Mouse (Mus musculus): ENCODE measurements around the gene Prdm9. TPM values are rescaled to one million over a fixed set of nuclear protein-coding genes. Genes with fewer than 3 reads are reported as not detected.

The Prdm9 gene
- 1.9 and 2.7 TPM in 2 replicates for polyA plus RNA-seq (2015; fragmentation: Nextera tagmentation; extraction: Ambion mirVana)

DNA sequence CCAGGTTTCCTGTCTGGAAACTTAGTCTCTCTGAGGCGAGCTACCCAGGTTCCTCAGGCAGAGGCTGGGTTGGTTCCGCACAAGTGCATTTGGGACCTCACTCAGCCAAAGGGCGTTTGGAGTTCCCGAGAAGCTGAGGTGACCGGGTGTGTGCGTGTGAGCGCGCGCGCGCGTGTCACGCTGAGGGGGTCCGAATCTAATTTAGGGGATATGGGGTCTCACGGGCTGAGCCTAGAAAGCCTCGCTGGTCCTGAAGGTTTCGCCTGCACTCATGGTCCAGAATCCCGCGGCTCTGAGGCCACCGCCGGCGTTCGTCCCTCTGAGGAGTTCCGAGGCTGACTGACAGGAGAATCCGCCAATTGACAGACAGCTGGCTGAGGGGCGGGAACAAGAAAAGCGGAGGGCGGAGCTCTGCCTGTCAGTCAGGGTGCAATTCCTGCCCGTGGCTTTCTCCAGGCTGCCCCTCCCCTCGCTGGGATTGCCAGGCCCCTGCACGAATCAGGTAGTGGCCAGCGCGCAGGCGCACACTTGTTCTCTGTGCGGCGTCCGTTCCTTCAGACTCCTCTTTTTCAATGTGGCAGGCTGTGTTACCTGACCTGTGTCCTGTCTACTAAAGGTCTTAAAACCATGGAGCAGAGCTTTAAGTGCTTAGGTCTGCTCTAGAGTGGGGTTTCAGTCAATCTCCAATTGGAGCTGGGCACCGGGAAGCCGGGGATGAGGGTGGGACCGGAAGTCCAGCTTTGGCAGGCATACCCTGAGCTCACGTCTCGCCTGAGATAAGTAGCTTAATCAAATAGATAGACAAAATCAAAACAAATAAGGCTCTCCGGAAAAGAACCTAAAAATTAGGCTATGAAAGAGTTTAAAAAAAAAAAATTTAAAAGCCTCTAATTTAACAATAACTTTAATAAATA is at the start of gene Prdm9:
Prdm9 (minus strand) TSS at position 341 of the 914 bp plus-strand sequence.
- under 1% methylated on average over 43 of the region's 43 CpGs for WGBS
- peak within 1 kb of the TSS; percentile 86 for H3K4me2 ChIP-seq
- no peaks in the 10 kb centered on the region for H3K27me3 ChIP-seq (replicated peaks)
- ATAC-seq (replicated peaks): peak; percentile 100
- H3K4me3 ChIP-seq: peak within 1 kb of the TSS; percentile 71
- peak within 1 kb of the TSS; percentile 98 for H3K27ac ChIP-seq
- no peaks in the 10 kb centered on the region for H3K36me3 ChIP-seq (replicated peaks)
- peak within 1 kb of the TSS; percentile 74 for H3K9ac ChIP-seq
- H3K9me3 ChIP-seq: no peaks in the 10 kb centered on the region
- H3K4me1 ChIP-seq: peaks cover 9% of the 10 kb centered on the region

DNA sequence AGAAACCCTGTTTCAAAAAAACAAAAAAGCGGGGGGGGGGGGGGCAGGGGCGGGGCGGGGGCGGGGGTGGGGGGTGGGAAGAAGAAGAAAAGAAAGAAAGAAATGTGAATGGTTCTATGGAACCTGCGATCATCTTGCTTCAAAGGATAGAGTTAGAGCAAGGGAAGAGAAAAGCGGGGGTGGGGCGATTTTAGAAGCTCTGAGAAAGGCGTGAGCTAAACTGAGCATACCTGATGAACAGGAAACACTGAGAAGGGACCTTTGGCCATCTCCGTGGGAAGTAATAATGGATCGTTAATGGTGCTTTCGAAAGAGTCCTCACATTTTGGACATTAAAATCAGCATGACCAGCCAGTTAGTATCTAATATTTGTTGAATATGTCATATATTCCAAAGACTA is 35.3 kb upstream of the Prdm9 start:
- no peak overlapping the region for H3K27ac ChIP-seq
- no peaks in the 10 kb centered on the region for H3K9me3 ChIP-seq
- no peak overlapping the region for H3K9ac ChIP-seq
- no peak for ATAC-seq (replicated peaks)
- H3K4me1 ChIP-seq: no peaks in the 10 kb centered on the region
- H3K4me3 ChIP-seq: no peak overlapping the region
- H3K4me2 ChIP-seq: no peak overlapping the region
- H3K27me3 ChIP-seq (replicated peaks): no peaks in the 10 kb centered on the region
- WGBS: 97% methylated on average over 7 of the region's 11 CpGs
- H3K36me3 ChIP-seq (replicated peaks): no peaks in the 10 kb centered on the region

DNA sequence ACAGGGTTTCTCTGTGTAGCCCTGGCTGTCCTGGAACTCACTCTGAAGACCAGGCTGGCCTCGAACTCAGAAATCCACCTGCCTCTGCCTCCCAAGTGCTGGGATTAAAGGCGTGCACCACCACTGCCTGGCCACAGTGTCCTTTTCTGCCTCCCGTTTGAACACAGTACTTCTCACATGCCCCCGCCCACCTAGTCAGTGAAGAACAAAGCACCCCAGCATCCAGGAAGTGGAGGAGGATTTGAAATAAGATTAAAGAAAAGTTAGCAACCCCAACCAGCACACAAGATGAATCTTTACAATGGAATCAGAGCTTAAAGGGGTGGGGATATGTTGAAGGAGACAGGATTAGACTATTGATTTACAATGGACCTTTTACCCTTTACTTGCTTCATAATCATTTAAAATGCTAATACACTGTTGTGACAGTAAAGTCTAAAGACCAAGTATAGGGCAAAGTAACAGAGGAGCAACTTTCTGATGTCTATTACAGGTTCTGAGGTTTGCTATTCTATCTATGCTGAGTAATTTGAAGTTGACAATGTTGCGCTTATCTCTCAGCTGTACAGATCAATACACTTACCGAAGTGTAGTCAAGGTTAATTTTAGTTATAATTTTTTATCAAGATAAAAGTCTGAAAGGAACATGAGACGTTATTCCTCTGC is 27.2 kb upstream of the Prdm9 start:
- no peak overlapping the region for H3K9ac ChIP-seq

DNA sequence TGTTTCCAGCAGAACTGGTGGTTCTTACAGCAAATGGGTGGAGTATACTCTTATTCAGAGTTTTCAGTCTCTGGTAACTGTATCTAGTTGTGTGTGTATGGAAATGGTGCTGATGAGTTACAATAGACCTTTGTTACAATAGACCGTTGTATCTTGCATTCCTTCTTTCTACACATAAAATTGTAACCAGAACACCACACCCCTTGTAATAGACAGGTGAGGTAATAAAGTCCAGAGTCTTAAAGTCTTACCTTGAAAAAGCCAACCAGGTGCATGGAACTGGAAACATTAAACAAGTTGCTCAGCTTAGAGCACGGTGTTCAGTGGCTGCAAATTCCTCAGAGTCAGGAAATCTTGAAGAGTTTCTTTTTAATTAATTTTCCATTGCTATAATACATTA is 24.0 kb upstream of the Prdm9 start:
- Histone ChIP-seq H3K4me2 (no peak overlapping the region), H3K27me3 (replicated peaks) (no peaks in the 10 kb centered on the region), H3K4me1 (no peaks in the 10 kb centered on the region), H3K9me3 (no peaks in the 10 kb centered on the region), H3K9ac (no peak overlapping the region), H3K36me3 (replicated peaks) (no peaks in the 10 kb centered on the region), H3K27ac (no peak overlapping the region), H3K4me3 (no peak overlapping the region)
- 81% methylated on average over 2 of the region's 2 CpGs for WGBS
- no peak for ATAC-seq (replicated peaks)

More for the DNA sequence above, 27.2 kb upstream of the Prdm9 start:
- Histone ChIP-seq H3K4me3 (no peak overlapping the region), H3K4me1 (no peaks in the 10 kb centered on the region), H3K9me3 (no peaks in the 10 kb centered on the region), H3K4me2 (no peak overlapping the region), H3K36me3 (replicated peaks) (no peaks in the 10 kb centered on the region), H3K27me3 (replicated peaks) (no peaks in the 10 kb centered on the region), H3K27ac (no peak overlapping the region)
- no peak for ATAC-seq (replicated peaks)
- 84% methylated on average over 7 of the region's 7 CpGs for WGBS

DNA sequence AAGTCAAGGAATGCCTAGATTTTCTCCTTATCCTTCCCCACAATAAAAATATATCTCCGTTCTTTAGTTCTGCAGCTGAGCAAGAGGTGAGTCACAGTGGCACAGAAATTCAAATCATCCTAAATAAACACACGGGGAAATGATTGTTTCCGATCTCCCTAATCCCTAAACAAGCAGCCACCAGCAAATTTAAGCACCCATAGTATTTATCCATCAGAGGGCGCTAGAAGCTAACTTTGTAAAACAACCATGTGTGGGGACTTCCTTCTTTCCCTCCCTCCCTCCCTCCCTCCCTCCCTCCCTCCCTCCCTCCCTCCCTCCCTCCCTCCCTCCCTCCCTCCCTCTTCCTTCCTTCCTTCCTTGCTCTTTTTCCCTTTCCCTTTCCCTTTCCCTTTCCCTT is 21.5 kb upstream of the Prdm9 start:
- H3K36me3 ChIP-seq (replicated peaks): no peaks in the 10 kb centered on the region
- H3K27ac ChIP-seq: no peak overlapping the region
- H3K4me3 ChIP-seq: no peak overlapping the region
- no peaks in the 10 kb centered on the region for H3K4me1 ChIP-seq
- no peak overlapping the region for H3K4me2 ChIP-seq
- ATAC-seq (replicated peaks): no peak
- no peaks in the 10 kb centered on the region for H3K27me3 ChIP-seq (replicated peaks)
- no peaks in the 10 kb centered on the region for H3K9me3 ChIP-seq
- no peak overlapping the region for H3K9ac ChIP-seq
- WGBS: 28% methylated on average over 4 of the region's 4 CpGs

DNA sequence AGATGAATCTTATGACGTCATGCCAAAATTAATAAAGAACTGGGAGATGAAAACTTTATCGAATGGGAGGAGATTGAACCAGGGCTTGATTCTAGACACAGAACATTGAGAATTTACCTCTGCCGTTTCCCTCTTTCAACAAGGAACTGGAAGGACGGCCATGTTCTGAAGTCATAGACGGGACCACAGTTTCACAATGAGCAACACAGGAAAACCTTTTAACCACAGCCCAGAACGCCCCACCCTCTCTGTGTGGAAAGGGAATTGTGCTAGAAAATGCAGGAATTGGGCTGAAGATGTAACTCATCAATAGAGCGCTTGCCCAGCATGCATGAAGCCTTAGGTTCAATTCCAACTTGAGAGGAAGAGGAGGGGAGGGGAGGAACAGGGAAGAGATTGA is 18.9 kb upstream of the Prdm9 start:
- no peak for ATAC-seq (replicated peaks)
- Histone ChIP-seq H3K9ac (no peak overlapping the region), H3K4me3 (no peak overlapping the region), H3K27me3 (replicated peaks) (peaks cover 2% of the 10 kb centered on the region; the same call in 1 of the 2 replicates), H3K4me1 (no peaks in the 10 kb centered on the region), H3K36me3 (replicated peaks) (no peaks in the 10 kb centered on the region), H3K27ac (no peak overlapping the region), H3K9me3 (no peaks in the 10 kb centered on the region), H3K4me2 (no peak overlapping the region)
- 86% methylated on average over 7 of the region's 7 CpGs for WGBS

DNA sequence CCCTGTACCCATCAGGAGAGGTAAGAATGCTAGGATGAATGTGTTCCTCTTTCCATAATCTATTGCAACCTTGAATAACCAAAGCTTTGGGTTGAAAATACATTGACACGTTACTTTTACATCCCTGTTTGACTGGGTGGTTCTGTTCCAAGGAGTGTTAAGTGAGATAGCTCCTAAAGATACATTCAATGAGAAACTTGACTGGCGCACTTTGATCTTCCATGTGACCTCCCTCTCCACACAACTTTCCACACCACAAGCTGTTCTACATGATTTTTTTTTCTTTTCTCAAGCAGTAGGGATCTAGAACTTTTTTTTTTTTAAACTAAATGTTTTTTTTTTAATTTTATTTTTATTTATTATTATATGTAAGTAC is 15.9 kb upstream of the Prdm9 start:
- Histone ChIP-seq H3K27me3 (replicated peaks) (peaks cover 6% of the 10 kb centered on the region; the same call in 1 of the 2 replicates), H3K4me2 (no peak overlapping the region), H3K4me3 (no peak overlapping the region), H3K4me1 (no peaks in the 10 kb centered on the region), H3K27ac (no peak overlapping the region), H3K9me3 (no peaks in the 10 kb centered on the region), H3K36me3 (replicated peaks) (no peaks in the 10 kb centered on the region), H3K9ac (no peak overlapping the region)
- ATAC-seq (replicated peaks): no peak
- 90% methylated on average over 2 of the region's 2 CpGs for WGBS

DNA sequence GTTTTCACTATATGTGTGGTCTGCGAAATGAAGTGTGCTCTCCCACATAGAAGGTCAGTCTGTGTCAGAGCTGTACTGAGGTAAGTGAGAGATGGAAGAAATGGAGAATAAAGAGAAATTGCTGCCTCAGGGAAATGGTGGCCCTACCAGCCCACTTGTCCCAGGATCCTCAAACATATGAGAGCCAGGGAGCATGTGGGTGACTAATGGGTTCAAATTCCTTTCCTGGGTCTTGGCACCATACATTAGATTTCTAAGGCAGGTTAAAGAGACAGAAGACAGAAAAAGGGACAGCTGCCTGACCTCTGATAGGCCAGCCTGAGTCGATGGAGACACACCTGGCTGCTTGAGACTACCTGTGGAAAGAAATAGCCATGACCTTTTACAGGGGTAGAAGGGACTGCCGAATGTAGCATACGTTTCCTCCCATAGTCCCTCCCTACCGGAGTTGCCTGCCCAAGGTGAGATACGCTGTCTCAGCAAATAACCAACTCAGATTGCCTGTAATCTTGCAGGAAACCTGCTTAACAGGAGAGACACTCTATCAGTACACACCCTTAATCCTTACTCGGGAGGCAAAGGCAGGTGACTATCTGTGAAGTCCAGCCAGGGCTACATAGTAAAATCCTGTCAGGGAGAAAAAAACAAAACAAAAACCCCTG is 15.4 kb upstream of the Prdm9 start:
- Histone ChIP-seq H3K27ac (no peak overlapping the region), H3K4me3 (no peak overlapping the region), H3K9me3 (no peaks in the 10 kb centered on the region), H3K36me3 (replicated peaks) (no peaks in the 10 kb centered on the region), H3K4me1 (no peaks in the 10 kb centered on the region), H3K27me3 (replicated peaks) (peaks cover 6% of the 10 kb centered on the region; the same call in 1 of the 2 replicates), H3K4me2 (no peak overlapping the region), H3K9ac (no peak overlapping the region)
- no peak for ATAC-seq (replicated peaks)
- 84% methylated on average over 7 of the region's 7 CpGs for WGBS

DNA sequence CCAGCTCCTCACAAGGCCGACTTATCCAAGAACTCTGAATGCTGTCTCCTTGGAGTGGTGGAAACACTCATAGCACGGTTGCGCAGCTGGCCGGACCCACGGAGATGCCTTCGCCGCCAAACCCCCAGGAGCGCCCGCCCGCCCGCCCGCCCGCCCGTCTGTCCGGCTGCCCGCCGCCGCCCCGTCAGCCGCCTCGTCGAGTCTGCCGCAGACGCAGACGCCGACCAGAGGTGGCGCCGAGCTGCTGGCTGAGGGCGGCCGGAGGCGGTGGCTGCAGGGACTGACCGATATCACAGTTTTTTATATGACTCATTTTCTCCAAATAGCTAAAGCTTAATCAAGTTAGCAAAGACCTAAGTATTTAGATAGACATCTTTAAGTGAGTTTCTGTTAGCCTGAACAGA is 13.1 kb upstream of the Prdm9 start:
- H3K9ac ChIP-seq: peak overlapping the region; percentile 24; the same call in 1 of the 2 replicates
- H3K27me3 ChIP-seq (replicated peaks): peaks cover 6% of the 10 kb centered on the region; the same call in 1 of the 2 replicates
- ATAC-seq (replicated peaks): peak; percentile 69; the same call in 1 of the 2 replicates
- H3K9me3 ChIP-seq: no peaks in the 10 kb centered on the region
- no peaks in the 10 kb centered on the region for H3K4me1 ChIP-seq
- H3K4me2 ChIP-seq: peak overlapping the region; percentile 49
- H3K36me3 ChIP-seq (replicated peaks): no peaks in the 10 kb centered on the region
- peak overlapping the region; percentile 33 for H3K4me3 ChIP-seq
- no peak overlapping the region for H3K27ac ChIP-seq
- WGBS: under 1% methylated on average over 21 of the region's 32 CpGs

DNA sequence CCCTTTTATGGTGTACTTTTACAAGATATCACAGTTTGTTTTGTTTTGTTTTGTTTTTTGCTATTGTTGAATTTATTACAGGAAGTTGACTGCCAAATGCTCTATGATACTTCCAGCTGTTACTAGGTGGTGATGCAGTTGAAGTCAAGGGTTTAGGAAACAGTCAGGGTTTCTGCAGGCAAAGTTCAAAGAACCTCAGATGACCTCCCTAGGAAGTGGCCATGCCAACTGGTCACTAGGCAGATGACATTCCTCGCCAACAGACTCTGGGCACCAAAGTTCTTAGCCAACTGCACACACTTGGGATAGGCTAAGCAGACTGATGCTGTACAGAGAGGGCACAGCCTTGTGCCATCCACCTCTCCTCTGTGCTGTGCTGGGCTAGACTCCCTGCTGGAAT is 10.9 kb upstream of the Prdm9 start:
- Histone ChIP-seq H3K27me3 (replicated peaks) (peaks cover 6% of the 10 kb centered on the region; the same call in 1 of the 2 replicates), H3K9me3 (no peaks in the 10 kb centered on the region), H3K9ac (no peak overlapping the region), H3K4me1 (no peaks in the 10 kb centered on the region), H3K36me3 (replicated peaks) (no peaks in the 10 kb centered on the region), H3K4me3 (no peak overlapping the region), H3K27ac (no peak overlapping the region), H3K4me2 (no peak overlapping the region)
- ATAC-seq (replicated peaks): no peak
- WGBS: 81% methylated on average over 1 of the region's 1 CpGs

DNA sequence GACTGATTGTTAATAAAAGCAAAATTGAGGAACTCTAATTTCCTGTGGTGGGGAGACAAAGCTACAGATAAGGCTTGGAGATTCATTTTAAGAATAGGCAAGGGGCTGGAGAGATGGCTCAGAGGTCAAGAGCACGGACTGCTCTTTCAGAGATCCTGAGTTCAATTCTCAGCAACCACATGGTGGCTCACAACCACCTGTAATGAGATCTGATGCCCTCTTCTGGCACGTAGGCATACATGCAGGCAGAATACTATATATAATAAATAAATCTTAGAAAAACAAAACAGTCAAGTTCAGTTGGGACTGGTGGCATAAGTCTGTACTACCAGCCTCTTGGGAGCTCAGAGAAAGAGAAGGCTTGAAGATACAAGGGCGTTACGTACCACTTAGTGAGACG is 2.8 kb upstream of the Prdm9 start:
- Histone ChIP-seq H3K27ac (no peak overlapping the region), H3K36me3 (replicated peaks) (no peaks in the 10 kb centered on the region)
- no peak for ATAC-seq (replicated peaks)

DNA sequence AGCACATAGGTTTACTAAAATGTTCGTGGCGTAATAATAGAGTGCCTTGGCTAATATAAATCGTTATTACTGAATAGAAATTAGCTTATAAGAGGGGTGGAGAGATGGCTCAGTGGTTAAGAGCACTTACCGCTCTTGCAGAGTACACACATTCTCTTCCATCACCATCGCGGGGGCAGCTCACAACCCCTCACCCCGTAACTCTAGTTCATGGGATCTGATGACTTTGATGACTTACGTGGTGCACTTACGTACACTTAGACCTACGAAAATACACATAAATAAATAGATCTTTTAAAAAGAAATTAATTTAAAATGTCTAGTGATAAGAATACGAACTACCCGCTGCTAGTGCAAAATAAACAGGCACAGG is 760 bp upstream of the Prdm9 start:
- Histone ChIP-seq H3K27ac (peak overlapping the region; percentile 98), H3K4me1 (peaks cover 9% of the 10 kb centered on the region), H3K4me3 (peak overlapping the region; percentile 71), H3K36me3 (replicated peaks) (no peaks in the 10 kb centered on the region), H3K4me2 (peak overlapping the region; percentile 61), H3K9me3 (no peaks in the 10 kb centered on the region), H3K9ac (peak overlapping the region; percentile 74), H3K27me3 (replicated peaks) (no peaks in the 10 kb centered on the region)
- ATAC-seq (replicated peaks): peak; percentile 26; the same call in 1 of the 2 replicates
- WGBS: 46% methylated on average over 12 of the region's 12 CpGs

More for the DNA sequence above, 2.8 kb upstream of the Prdm9 start:
- Histone ChIP-seq H3K9me3 (no peaks in the 10 kb centered on the region), H3K9ac (no peak overlapping the region), H3K27me3 (replicated peaks) (no peaks in the 10 kb centered on the region), H3K4me3 (no peak overlapping the region), H3K4me2 (no peak overlapping the region), H3K4me1 (peaks cover 9% of the 10 kb centered on the region)
- 78% methylated on average over 5 of the region's 5 CpGs for WGBS

Data from midbrain, embryonic 15.5 days (tissue).